Mouse (Mus musculus) fibroblast of lung, adult 2 months (primary cell): ENCODE measurements around the gene Fam47e.
"Not testable (repeated sequence)": the region's sequence is repeated elsewhere in the genome, so short reads cannot be mapped to it uniquely, and the experiment has no call there.

ENCODE experiments used
- DNase-seq: peaks from one replicate; pipeline ENCODE4 v3.0.0-alpha.2; 2011; ENCODE audit warnings: low read depth

The Fam47e gene

GRCm38 (mm10) chr5:92554891-92555511, at the start of gene Fam47e:
Gene Fam47e (plus strand): TSS chr5:92555069.
- DNase-seq = no peak

DNA sequence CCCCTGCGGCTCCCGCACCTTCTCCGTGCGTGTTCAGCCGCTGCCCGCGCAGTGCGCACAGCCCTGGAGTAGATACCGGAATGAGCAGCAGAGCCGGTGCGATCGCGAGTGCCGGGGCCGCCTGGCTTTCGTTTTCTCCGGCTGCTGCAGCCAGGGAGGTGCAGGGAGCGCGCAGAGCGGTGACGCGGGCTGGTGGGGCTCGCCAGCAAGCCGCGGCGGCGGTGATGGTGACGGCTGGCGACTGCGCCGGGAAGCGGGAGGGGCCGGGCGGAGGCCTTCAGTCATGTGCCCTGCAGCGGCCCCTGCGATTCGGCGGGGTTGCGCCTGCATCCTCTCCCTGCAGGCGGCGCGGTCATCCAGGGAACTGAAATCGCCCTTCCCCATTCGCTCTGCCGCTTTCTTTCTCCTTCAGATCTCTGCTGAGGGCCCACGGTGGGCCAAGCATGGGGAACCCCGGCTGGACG, 49.4 kb upstream of the Fam47e start:
- DNase-seq = peak; percentile 82

DNA sequence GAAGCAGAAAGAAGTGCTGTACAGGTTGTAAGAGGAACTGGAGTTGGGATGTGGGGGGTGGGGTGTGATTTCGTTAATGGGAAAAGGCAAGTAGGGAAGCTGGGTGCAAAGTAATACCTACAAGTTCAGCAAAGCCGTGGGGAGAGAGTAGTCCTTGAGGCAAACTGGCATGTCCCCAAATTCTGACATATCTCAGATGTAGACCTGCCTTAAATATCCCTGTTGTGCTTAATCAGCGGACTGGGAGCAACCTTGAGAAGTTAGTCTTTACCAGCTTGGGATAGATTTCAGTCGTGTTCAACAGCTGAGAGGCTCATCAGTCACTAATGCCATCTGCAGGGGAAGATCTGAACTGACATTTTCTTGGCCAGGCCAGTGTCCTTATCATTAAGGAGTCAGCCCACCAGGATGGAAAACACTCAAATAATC, 48.6 kb upstream of the Fam47e start:
- DNase-seq = no peak

DNA sequence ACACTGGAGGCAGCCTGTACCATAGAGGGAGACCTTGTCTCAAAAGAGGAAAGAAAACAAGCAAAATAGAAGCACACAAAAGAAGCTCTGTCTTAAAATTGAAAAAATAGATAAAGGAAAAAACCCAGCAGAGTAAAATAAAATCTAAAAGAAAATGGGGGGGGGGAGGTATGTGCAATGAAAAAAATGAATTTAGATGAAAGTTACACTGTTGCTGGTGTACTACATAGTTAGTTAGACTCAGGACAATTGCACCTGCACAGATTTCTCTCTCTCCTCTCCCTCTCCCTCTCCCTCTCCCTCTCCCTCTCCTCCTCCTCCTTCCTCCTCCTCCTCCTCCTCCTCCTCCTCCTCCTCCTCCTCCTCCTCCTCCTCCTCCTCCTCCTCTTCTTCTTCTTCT, 48.1 kb upstream of the Fam47e start, which contains the start of gene Scarb2:
Scarb2 (minus strand) TSS at position 101 of the 400 bp plus-strand sequence.
- DNase-seq = no peak

- no peak for DNase-seq
These were observed 46.0 kb upstream of the Fam47e start for GRCm38 (mm10) chr5:92508853-92509252.

DNA sequence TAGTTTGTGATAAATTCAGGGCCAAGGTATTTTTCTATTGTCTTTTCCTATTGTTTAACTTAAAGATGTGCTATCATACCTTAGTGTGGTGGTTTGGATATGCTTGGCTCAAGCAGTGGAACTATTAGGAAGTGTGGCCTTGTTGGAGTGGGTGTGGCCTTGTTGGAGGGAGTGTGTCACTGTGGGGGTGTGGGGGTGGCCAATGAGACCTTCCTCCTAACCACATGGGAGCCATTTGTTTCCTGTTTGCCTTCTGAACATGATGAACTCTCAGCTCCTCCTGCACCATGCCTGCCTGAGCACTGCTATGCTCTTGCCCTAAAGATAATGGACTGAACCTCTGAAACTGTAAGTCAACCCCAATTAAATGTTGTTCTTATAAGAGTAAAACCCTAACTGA, 43.6 kb upstream of the Fam47e start:
- DNase-seq = no peak

DNA sequence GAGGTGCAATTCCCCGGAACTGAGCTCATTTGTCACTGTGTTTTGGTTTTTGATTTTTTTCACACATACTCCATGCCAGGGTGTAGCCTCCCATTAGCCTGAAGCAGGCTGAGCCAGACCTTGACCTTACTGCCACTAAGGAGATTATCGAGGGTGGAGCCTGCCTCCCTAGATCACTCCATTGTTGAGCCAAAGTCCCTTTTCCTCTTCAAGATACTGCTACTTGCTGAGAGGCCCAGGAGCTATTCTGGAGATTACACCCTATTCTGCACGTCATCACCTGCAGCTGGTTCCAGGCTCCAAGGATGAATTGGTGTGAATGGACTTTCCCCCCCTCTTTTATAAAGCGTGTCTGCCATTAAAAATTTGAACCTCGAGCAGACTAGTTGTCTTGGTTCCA, 42.8 kb upstream of the Fam47e start:
- no peak for DNase-seq

GRCm38 (mm10) chr5:92521131-92521530, 33.7 kb upstream of the Fam47e start:
- not testable (repeated sequence) for DNase-seq

DNA sequence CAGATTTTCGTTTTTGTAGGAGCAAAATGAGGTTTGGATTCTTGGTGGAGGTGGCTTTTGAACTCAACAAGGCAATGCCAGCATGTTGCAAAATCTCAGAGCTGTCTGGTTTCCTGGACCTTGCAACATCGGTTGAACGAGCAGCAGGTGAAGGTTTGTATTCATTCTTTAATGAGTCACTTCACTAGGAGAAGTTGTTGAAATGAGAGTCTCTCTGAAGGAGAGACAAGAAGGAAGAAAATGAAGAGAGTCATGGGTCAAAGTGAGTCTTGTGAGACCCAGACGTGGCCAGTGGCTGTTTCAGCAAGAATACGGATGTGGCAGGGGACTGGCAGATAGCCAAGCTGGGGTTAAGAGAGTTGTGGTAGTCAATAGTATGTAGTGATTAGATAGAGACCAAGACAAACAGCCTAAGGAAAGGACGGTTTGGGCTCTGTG, 30.0 kb upstream of the Fam47e start:
- DNase-seq = peak; percentile 81

DNA sequence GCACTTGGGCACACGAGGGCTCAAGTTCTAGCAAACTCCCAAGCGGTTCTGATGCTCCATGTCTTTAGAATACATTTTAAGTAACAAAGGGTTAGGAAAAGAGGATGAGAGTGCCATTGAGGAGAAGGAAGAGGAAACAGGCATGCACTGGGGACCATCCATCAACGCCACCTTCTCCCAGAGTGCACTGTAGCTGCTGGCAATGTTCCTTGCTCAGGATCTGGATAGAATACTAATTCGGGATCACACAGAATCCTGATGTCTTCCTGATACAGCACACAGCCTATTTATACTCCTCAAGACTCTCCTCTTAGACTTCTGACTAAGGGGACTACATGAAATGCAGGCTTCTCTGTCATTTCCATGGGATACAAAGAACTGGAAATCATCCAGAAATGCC, 15.2 kb upstream of the Fam47e start:
- no peak for DNase-seq

DNA sequence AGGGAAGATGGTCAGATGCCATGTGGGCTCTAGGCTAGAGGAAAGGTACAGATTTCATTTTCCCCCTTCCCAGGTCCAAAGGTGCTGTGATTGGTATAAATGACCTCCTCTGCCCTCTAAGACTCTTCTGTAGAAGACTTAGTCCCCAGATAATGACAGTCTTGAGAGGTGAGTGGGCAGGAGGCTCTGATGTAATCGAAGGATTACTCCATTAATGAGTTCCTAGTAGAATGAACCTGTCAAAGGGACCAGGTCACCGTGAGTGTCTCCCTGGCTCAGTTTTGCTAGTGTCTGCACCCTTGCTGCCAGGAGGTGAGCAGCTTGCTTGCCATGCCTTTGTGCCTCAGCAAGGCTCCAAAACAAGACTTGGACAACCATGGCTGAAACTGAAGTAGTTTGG, 2.3 kb upstream of the Fam47e start:
- no peak for DNase-seq

- no peak for DNase-seq
These were observed 930 bp upstream of the Fam47e start for GRCm38 (mm10) chr5:92553939-92554338.

DNA sequence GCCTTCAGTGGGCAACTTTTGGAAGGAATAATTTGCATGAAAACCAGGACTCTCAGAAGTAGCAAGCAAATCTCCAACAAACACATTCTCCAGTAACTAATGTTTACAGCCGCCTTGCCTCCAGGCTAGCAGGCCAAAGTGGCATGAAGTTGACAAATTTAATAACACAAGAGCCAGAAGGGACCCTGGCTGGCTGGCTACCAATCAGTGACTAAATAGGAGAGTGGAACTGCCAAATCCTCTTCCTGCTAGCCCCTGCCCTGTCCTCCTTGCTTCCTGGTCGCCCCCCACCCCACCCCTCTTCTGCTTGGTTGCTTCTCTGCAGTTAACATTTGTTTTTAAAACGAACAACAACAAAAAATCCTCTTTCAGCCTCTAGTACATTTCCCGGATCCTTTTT, 426 bp upstream of the Fam47e start:
- DNase-seq = no peak

DNA sequence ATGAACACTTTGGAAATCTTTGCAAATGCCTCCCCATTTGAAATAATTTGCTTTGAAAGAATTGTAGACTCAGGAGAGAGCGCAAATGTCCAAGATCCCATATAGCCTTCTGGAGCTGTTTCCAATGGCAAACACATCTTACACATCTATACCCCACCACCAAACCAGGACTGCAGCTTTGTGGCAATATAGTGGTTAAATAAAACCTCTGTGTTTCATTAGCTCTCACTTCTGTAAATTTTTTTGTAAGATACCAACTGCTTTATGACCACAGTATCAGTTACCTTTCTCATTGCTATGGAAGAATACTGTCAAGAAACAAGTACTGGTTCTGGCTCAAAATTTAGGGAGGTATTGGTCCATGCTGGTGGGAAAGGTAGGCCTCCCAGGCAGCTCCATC, 1.0 kb downstream of the Fam47e start:
- DNase-seq = no peak

DNA sequence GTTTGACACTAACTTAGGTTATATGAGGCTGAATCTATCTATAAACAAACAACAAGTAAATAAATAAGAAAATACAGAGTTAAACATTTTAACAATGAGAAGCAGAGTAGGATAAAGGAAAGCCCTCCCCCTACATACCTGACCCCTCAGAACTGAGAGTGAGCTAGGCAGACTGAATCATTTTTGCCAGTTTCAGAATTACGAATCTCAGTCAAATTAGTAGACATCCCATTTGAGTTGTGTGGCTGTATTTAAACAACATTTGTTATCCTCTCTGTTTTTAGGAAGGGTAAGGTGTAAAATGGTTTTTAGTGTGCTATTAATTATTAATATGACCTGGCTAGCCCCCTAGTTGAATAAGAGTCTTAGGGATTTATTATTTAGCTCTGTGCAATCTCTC, 2.6 kb downstream of the Fam47e start:
- DNase-seq = no peak

DNA sequence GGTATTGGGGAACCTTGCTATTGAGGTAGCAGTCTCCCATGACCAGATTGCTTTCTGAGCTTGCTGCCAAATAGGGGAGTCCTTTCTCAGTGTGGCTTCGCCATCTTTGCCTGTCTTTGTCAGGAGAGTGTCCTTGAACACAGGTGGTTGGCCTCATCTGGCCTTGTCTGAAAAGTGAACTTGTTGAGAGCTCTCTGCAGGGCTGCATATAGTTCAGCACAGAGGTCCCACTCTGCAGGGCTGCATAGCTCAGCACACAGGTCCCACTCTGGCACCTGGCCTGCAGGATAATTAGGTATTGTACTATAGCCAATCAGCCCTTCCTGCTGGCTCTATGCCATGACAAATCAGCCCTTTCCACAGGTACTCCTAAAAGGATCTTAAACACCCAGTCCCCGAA, 5.3 kb downstream of the Fam47e start:
- DNase-seq = no peak

- no peak for DNase-seq
These were observed 7.1 kb downstream of the Fam47e start for GRCm38 (mm10) chr5:92562002-92562401.

DNA sequence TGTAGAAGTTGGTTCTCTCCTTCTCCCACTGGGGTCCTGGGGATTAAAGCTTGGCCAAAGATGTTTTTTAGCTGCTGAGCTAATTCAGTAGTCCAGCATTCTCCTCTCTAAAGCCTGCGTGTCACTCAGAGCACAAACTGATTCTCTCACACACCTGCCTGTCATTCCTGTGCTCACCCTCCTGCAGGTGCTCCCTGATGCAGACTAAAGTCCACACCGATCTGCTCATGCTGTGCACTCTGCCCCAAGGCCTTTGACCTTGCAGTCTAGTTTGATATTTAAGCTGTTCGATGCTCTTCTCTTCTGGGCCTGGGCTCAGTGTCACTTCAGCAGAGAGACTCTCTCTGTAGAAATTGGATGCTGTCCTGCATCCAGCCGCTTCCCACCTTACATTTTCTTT, 16.4 kb downstream of the Fam47e start:
- no peak for DNase-seq

DNA sequence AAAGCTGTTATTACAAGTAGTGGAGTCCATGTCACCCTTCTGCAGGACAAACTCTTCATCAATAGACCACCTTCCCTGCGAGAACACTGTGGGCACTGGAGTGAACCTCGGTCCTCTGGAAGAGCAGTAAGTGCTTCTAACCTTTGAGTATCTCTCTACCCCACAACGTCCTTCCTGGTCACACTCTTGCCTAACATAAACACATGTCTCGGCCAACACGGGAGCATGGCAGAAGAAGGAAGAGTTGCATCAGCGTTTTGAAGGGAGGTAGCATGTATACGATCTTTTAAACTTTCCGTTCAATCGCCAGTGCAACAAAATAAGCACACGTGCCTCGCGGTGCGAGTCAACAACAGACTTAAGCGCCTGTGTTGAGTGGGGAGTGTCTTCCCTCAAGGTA, 24.7 kb downstream of the Fam47e start:
- no peak for DNase-seq

GRCm38 (mm10) chr5:92585932-92586331, 31.1 kb downstream of the Fam47e start:
- DNase-seq = no peak

GRCm38 (mm10) chr5:92595026-92595425, 40.2 kb downstream of the Fam47e start:
- no peak for DNase-seq

- DNase-seq = no peak
These were observed 42.0 kb downstream of the Fam47e start for GRCm38 (mm10) chr5:92596865-92597264.

GRCm38 (mm10) chr5:92599030-92599429, 44.2 kb downstream of the Fam47e start:
- peak; percentile 46 for DNase-seq
